ENCODE assay signal across 12 mouse cellular contexts in genomic region chr11:119894634-119895033, GRCm38 (mm10). TPM values are rescaled to one million over a fixed set of nuclear protein-coding genes. Genes with fewer than 3 reads are reported as not detected.
DNase-seq lines count a peak whose midpoint lies in the region; ATAC-seq and TF ChIP-seq lines count a peak whose summit lies in the region.
"Had no signal": no experiment of that assay in that cellular context is flagged by ENCODE, and none has a peak within 500 bp of the region (broad histone marks: within the 10 kb centered on the region; RNA-seq: fewer than 3 reads in every experiment).

No protein-coding gene starts in this region.

- H3K4me2 ChIP-seq in kidney, embryonic 14.5 days (replicated peaks; ENCODE audit: low read depth, low read length) = no peak overlapping the region
- no peak overlapping the region for H3K4me2 ChIP-seq in intestine, embryonic 14.5 days (ENCODE audit: low read length)
- no peak overlapping the region for H3K4me2 ChIP-seq in midbrain, postnatal 0 days (ENCODE audit: low read depth, low read length, poor library complexity, severe bottlenecking)
- H3K4me2 ChIP-seq: embryonic facial prominence, embryonic 12.5 days; limb, embryonic 15.5 days had no signal

- H3K4me1 ChIP-seq in kidney, embryonic 14.5 days (ENCODE audit: control insufficient read depth, insufficient read depth, low read length) = no peaks in the 10 kb centered on the region
- no peaks in the 10 kb centered on the region for H3K4me1 ChIP-seq in intestine, embryonic 14.5 days (replicated peaks; ENCODE audit: control insufficient read depth, insufficient read depth, low read length)
- H3K4me1 ChIP-seq in midbrain, postnatal 0 days (ENCODE audit: insufficient read depth, low read length) = no peaks in the 10 kb centered on the region
- H3K4me1 ChIP-seq: embryonic facial prominence, embryonic 12.5 days; limb, embryonic 15.5 days had no signal

- peak; percentile 46; the same call in 1 of the 2 replicates for ATAC-seq in kidney, embryonic 14.5 days (ENCODE audit: low FRiP score, low TSS enrichment)
- 0 out of 2 replicates have a peak, but pooled peaks have one; percentile 48 for ATAC-seq in intestine, embryonic 14.5 days (replicated peaks; ENCODE audit: low FRiP score, low TSS enrichment, low read depth)
- no peak for ATAC-seq in midbrain, postnatal 0 days (ENCODE audit: low FRiP score)

- H3K27me3 ChIP-seq in kidney, embryonic 14.5 days (ENCODE audit: control insufficient read depth, insufficient read depth, low read length) = no peaks in the 10 kb centered on the region
- H3K27me3 ChIP-seq in intestine, embryonic 14.5 days (replicated peaks; ENCODE audit: control insufficient read depth, insufficient read depth, low read length) = no peaks in the 10 kb centered on the region
- H3K27me3 ChIP-seq in midbrain, postnatal 0 days (ENCODE audit: insufficient read depth, low read length) = no peaks in the 10 kb centered on the region
- H3K27me3 ChIP-seq: embryonic facial prominence, embryonic 12.5 days; limb, embryonic 15.5 days had no signal

- peaks cover 77% of the 10 kb centered on the region for H3K36me3 ChIP-seq in kidney, embryonic 14.5 days (ENCODE audit: control insufficient read depth, insufficient read depth, low read length)
- peaks cover 69% of the 10 kb centered on the region for H3K36me3 ChIP-seq in intestine, embryonic 14.5 days (ENCODE audit: control insufficient read depth, insufficient read depth, low read length)
- H3K36me3 ChIP-seq in midbrain, postnatal 0 days (ENCODE audit: insufficient read depth, low read length) = peaks cover 53% of the 10 kb centered on the region

- no peak overlapping the region for H3K4me3 ChIP-seq in kidney, embryonic 14.5 days (ENCODE audit: low read length)
- no peak overlapping the region for H3K4me3 ChIP-seq in intestine, embryonic 14.5 days (ENCODE audit: low read depth, low read length)
- no peak overlapping the region for H3K4me3 ChIP-seq in midbrain, postnatal 0 days (ENCODE audit: low read depth, low read length)
- H3K4me3 ChIP-seq: embryonic facial prominence, embryonic 12.5 days; heart, adult 2 months; limb, embryonic 15.5 days had no signal

- no peak for TF ChIP-seq CTCF in midbrain, postnatal 0 days (IDR thresholded peaks at IDR 0.05)

- H3K27ac ChIP-seq in kidney, embryonic 14.5 days (ENCODE audit: low read depth, low read length) = no peak overlapping the region
- no peak overlapping the region for H3K27ac ChIP-seq in intestine, embryonic 14.5 days (ENCODE audit: low read depth)
- peak overlapping the region; percentile 64; the same call in 1 of the 2 replicates for H3K27ac ChIP-seq in midbrain, postnatal 0 days (ENCODE audit: low read depth, low read length)
- H3K27ac ChIP-seq: embryonic facial prominence, embryonic 12.5 days; heart, adult 2 months; limb, embryonic 15.5 days had no signal

- no peak for DNase-seq in kidney, postnatal 10 days
- DNase-seq in ES-CJ7 (ENCODE audit: low read depth, low spot score) = peak; percentile 86
- DNase-seq in intestine, embryonic 14.5 days (ENCODE audit: low spot score) = no peak
- DNase-seq in midbrain, postnatal 0 days (ENCODE audit: low spot score) = no peak
- DNase-seq in adrenal gland, adult 8-10 months = no peak
- no peak for DNase-seq in natural killer cell, adult 2 months (ENCODE audit: low spot score in 2 of 2)
- DNase-seq in thymus, postnatal 36 days = no peak
- DNase-seq: heart, adult 2 months had no signal

- no peaks in the 10 kb centered on the region for H3K9me3 ChIP-seq in kidney, embryonic 14.5 days (ENCODE audit: control insufficient read depth, low read length)
- no peaks in the 10 kb centered on the region for H3K9me3 ChIP-seq in intestine, embryonic 14.5 days (ENCODE audit: control insufficient read depth, low read length)
- no peaks in the 10 kb centered on the region for H3K9me3 ChIP-seq in midbrain, postnatal 0 days (ENCODE audit: low read length)
- H3K9me3 ChIP-seq: embryonic facial prominence, embryonic 12.5 days; G1E; limb, embryonic 15.5 days had no signal

- WGBS in kidney, embryonic 14.5 days = 52% methylated on average over 6 of the region's 6 CpGs
- 47% methylated on average over 6 of the region's 6 CpGs for WGBS in intestine, embryonic 14.5 days
- 76% methylated on average over 6 of the region's 6 CpGs for WGBS in midbrain, postnatal 0 days

- no peak overlapping the region for H3K9ac ChIP-seq in kidney, embryonic 14.5 days (ENCODE audit: low read depth, low read length)
- no peak overlapping the region for H3K9ac ChIP-seq in intestine, embryonic 14.5 days (ENCODE audit: low read length)
- no peak overlapping the region for H3K9ac ChIP-seq in midbrain, postnatal 0 days (replicated peaks; ENCODE audit: low read length, poor library complexity, severe bottlenecking)
- H3K9ac ChIP-seq: embryonic facial prominence, embryonic 12.5 days; limb, embryonic 15.5 days had no signal

RNA-seq across cellular contexts. Expression of gene Chmp6, which starts 18.6 kb away (rescaled TPM):
- polyA plus RNA-seq in kidney, embryonic 14.5 days (2014; fragmentation: Nextera tagmentation; extraction: Ambion mirVana) = 87.1 and 94.0 TPM in 2 replicates
- 80.8 and 87.3 TPM in 2 replicates for polyA plus RNA-seq in intestine, embryonic 14.5 days (2014; fragmentation: Nextera tagmentation; extraction: Ambion mirVana)
- total RNA-seq in midbrain, postnatal 0 days (2014; rRNA removed) = 79.5 and 101 TPM in 2 replicates
- 121 and 129 TPM in 2 replicates for polyA plus RNA-seq in midbrain, postnatal 0 days (2015; fragmentation: Nextera tagmentation; extraction: Ambion mirVana)
- 10 to 100 TPM; 36.1 to 46.8 (median 45.7) TPM for total RNA-seq in adrenal gland, adult 8-10 months (2022)

RNA-seq across cellular contexts. Expression of gene Baiap2, which starts 47.9 kb away (rescaled TPM):
- 15.7 and 18.2 TPM in 2 replicates for polyA plus RNA-seq in kidney, embryonic 14.5 days (2014; fragmentation: Nextera tagmentation; extraction: Ambion mirVana)
- 15.2 and 17.5 TPM in 2 replicates for polyA plus RNA-seq in intestine, embryonic 14.5 days (2014; fragmentation: Nextera tagmentation; extraction: Ambion mirVana)
- total RNA-seq in midbrain, postnatal 0 days (2014; rRNA removed) = 23.8 and 32.7 TPM in 2 replicates
- polyA plus RNA-seq in midbrain, postnatal 0 days (2015; fragmentation: Nextera tagmentation; extraction: Ambion mirVana) = 18.0 TPM in 2 replicates
- 10 to 100 TPM in 3 of 4 experiments, 1 to 10 TPM in 1; 9.3 to 39.2 (median 25.4) TPM for total RNA-seq in adrenal gland, adult 8-10 months (2022)
